Mouse (Mus musculus): ENCODE results near the gene Asap3. TPM values are rescaled to one million over a fixed set of nuclear protein-coding genes. Genes with fewer than 3 reads are reported as not detected.

Asap3 gene
- polyA plus RNA-seq, 1 experiment from 2014 or later, result 2.4 TPM

DNA sequence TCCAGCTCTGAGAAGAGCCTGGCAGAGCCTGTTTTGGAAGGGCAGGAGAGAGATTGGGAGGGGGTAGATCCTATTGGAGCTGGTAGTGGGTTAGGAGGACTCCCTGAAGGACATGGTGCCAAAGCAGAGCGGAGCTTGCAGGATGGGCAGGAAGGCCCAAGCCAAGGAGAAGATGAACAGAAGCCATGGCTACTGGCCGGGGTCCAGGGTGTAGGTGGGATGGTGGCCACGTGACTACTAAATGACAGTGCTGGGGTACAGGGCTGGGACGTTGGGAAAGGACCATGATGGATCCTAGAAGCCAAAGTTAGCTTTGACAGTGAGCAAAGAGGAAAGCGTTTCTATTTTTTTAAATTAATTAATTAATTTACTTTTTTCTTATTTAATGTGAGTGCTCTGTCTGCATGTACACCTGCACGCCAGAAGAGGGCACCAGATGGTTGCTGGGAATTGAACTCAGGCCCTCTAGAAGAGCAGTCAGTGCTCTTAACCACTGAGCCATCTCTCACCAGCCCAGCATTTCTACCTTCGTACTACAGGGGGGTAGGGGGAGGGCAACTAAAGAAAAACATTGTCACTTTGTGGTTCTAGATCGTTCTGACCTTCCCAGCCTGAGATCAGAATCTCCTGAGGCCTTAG, 36.0 kb downstream of the Asap3 start:
- no peak overlapping the region for H3K4me2 ChIP-seq (ENCODE audit: low read depth, low read length)
- 43% methylated on average over 8 of the region's 8 CpGs for WGBS
- no peak overlapping the region for H3K27ac ChIP-seq (ENCODE audit: low read depth, low read length)
- H3K4me3 ChIP-seq (ENCODE audit: low read depth, low read length), result no peak overlapping the region
- no peaks in the 10 kb centered on the region for H3K9me3 ChIP-seq (ENCODE audit: control insufficient read depth, low read length)
- no peak overlapping the region for H3K9ac ChIP-seq (replicated peaks; ENCODE audit: low read depth, low read length)
- ATAC-seq (ENCODE audit: low read depth), result no peak
- no peaks in the 10 kb centered on the region for H3K36me3 ChIP-seq (ENCODE audit: control insufficient read depth, insufficient read depth, low read length)
- H3K27me3 ChIP-seq (ENCODE audit: control insufficient read depth, insufficient read depth, low read length), result peaks cover 10% of the 10 kb centered on the region
- H3K4me1 ChIP-seq (ENCODE audit: control insufficient read depth, insufficient read depth, low read length), result peaks cover 6% of the 10 kb centered on the region

DNA sequence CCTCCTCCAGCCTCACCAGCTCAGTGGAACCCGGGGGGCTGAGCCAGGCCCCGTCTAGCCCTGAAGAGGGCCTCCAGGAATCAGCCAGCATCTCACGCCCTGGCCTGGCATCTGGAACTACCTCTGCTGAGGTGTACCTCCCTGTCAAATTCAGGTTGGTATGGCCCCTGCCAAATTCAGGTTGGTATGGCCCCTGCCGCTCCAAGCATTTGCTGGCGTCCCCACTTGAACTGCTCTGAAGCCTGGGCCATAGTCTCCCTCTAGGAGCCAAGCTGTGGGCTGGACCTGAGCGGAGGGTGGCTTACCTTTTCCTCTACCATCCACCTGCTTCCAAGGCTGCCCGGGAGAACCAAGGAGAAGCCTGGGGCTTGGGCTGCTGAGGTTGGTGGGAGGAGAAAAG, 36.6 kb downstream of the Asap3 start:
- Histone ChIP-seq H3K27me3 (ENCODE audit: control insufficient read depth, insufficient read depth, low read length) (peaks cover 11% of the 10 kb centered on the region), H3K9ac (replicated peaks; ENCODE audit: low read depth, low read length) (no peak overlapping the region), H3K4me1 (ENCODE audit: control insufficient read depth, insufficient read depth, low read length) (peaks cover 12% of the 10 kb centered on the region), H3K4me3 (ENCODE audit: low read depth, low read length) (no peak overlapping the region), H3K36me3 (ENCODE audit: control insufficient read depth, insufficient read depth, low read length) (no peaks in the 10 kb centered on the region), H3K4me2 (ENCODE audit: low read depth, low read length) (no peak overlapping the region), H3K9me3 (ENCODE audit: control insufficient read depth, low read length) (no peaks in the 10 kb centered on the region), H3K27ac (ENCODE audit: low read depth, low read length) (no peak overlapping the region)
- ATAC-seq (ENCODE audit: low read depth), result no peak
- 79% methylated on average over 7 of the region's 7 CpGs for WGBS

DNA sequence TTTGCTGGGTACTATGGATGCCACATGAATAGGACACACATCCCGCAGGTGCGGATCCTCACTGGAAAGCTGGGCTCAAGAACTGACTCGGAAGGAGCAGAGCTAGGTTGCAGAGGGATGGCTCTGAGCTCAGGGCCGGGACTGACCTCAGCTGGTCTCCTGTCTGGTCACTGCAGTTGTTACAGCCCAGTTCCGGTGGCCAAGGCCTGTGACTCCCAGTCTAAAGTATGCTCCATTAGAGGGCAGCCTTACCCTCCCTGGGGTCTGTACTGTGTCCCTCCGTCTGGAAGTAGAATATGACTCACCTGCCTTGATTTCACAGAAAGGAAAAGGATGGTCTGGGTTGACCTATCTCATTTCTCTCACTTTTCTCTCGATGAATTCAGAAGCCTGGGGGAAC, 38.0 kb downstream of the Asap3 start:
- Histone ChIP-seq H3K4me2 (ENCODE audit: low read depth, low read length) (no peak overlapping the region), H3K36me3 (ENCODE audit: control insufficient read depth, insufficient read depth, low read length) (no peaks in the 10 kb centered on the region), H3K9ac (replicated peaks; ENCODE audit: low read depth, low read length) (no peak overlapping the region), H3K27ac (ENCODE audit: low read depth, low read length) (no peak overlapping the region), H3K27me3 (ENCODE audit: control insufficient read depth, insufficient read depth, low read length) (peaks cover 11% of the 10 kb centered on the region), H3K9me3 (ENCODE audit: control insufficient read depth, low read length) (no peaks in the 10 kb centered on the region), H3K4me1 (ENCODE audit: control insufficient read depth, insufficient read depth, low read length) (peaks cover 22% of the 10 kb centered on the region), H3K4me3 (ENCODE audit: low read depth, low read length) (no peak overlapping the region)
- 73% methylated on average over 7 of the region's 7 CpGs for WGBS
- no peak for ATAC-seq (ENCODE audit: low read depth)

DNA sequence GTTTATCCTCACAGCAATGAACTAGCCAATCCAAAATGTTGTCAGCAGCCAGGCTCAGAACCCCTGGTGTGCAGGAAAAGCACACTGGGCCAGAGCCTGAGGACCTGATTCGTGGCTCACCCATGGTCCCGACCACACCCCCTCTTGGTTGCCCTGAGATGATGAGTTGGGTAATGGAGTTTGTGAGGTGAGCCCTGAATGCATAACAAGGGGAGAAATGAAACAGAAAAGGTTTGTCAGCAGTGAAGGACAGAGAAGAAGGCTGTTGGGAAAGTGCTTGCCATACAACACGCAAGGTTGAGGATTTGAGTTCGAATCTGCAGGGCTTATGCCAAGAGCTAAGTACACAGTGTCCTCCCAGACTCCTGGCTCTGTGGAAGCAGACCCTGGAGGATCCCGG, 39.5 kb downstream of the Asap3 start:
- peaks cover 18% of the 10 kb centered on the region for H3K27me3 ChIP-seq (ENCODE audit: control insufficient read depth, insufficient read depth, low read length)
- WGBS, result 44% methylated on average over 5 of the region's 5 CpGs
- peaks cover 22% of the 10 kb centered on the region for H3K4me1 ChIP-seq (ENCODE audit: control insufficient read depth, insufficient read depth, low read length)

DNA sequence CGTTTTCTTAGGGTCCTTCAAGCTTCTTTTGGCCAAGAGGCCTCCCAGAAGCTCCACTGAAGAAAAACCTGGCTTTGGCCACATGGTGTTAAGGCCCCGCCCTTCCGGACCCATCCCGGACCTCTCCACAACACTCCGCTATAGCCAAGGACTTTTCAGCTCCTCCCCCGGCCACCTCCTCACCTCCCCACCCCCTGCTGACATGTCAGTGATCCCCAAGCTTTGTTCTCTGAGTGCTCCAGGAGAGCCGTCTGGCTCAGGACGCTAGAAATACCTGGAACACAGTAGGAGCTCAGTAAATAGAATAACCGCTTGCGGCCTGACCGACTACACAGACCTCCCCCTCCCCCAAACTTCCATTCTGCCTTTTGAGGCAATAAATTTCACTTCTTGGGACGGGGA, 40.4 kb downstream of the Asap3 start:
- Histone ChIP-seq H3K4me3 (ENCODE audit: low read depth, low read length) (no peak overlapping the region), H3K9ac (replicated peaks; ENCODE audit: low read depth, low read length) (no peak overlapping the region), H3K27ac (ENCODE audit: low read depth, low read length) (no peak overlapping the region), H3K4me1 (ENCODE audit: control insufficient read depth, insufficient read depth, low read length) (peaks cover 22% of the 10 kb centered on the region), H3K9me3 (ENCODE audit: control insufficient read depth, low read length) (no peaks in the 10 kb centered on the region), H3K36me3 (ENCODE audit: control insufficient read depth, insufficient read depth, low read length) (no peaks in the 10 kb centered on the region), H3K27me3 (ENCODE audit: control insufficient read depth, insufficient read depth, low read length) (peaks cover 18% of the 10 kb centered on the region), H3K4me2 (ENCODE audit: low read depth, low read length) (peak overlapping the region; percentile 6; the same call in 1 of the 2 replicates)
- 2% methylated on average over 12 of the region's 12 CpGs for WGBS
- ATAC-seq (ENCODE audit: low read depth), result no peak

More for the DNA sequence above, 39.5 kb downstream of the Asap3 start:
- Histone ChIP-seq H3K36me3 (ENCODE audit: control insufficient read depth, insufficient read depth, low read length) (no peaks in the 10 kb centered on the region), H3K27ac (ENCODE audit: low read depth, low read length) (no peak overlapping the region), H3K4me2 (ENCODE audit: low read depth, low read length) (no peak overlapping the region), H3K9me3 (ENCODE audit: control insufficient read depth, low read length) (no peaks in the 10 kb centered on the region), H3K9ac (replicated peaks; ENCODE audit: low read depth, low read length) (no peak overlapping the region), H3K4me3 (ENCODE audit: low read depth, low read length) (no peak overlapping the region)
- no peak for ATAC-seq (ENCODE audit: low read depth)

DNA sequence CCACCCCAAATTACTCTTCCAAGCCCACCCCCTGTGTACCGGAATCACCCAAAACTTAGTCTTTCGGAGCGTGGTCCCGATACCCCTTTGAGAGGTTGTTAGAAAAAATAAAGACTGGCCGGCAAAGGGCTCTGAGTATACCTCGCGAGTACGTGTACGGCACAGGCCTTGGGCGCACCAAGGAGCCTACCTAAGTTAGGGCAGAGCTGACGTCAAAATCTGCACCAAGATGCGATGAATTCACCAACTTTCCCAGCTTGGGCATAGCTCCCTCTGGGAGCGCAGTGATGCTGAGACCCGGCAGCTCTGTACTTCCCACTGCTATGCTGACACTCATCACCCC, 41.2 kb downstream of the Asap3 start:
- under 1% methylated on average over 14 of the region's 14 CpGs for WGBS
- Histone ChIP-seq H3K9ac (replicated peaks; ENCODE audit: low read depth, low read length) (no peak overlapping the region), H3K36me3 (ENCODE audit: control insufficient read depth, insufficient read depth, low read length) (no peaks in the 10 kb centered on the region), H3K4me1 (ENCODE audit: control insufficient read depth, insufficient read depth, low read length) (peaks cover 22% of the 10 kb centered on the region), H3K27me3 (ENCODE audit: control insufficient read depth, insufficient read depth, low read length) (peaks cover 18% of the 10 kb centered on the region), H3K4me3 (ENCODE audit: low read depth, low read length) (peak overlapping the region; percentile 31), H3K27ac (ENCODE audit: low read depth, low read length) (no peak overlapping the region), H3K4me2 (ENCODE audit: low read depth, low read length) (peak overlapping the region; percentile 58), H3K9me3 (ENCODE audit: control insufficient read depth, low read length) (no peaks in the 10 kb centered on the region)
- no peak for ATAC-seq (ENCODE audit: low read depth)

DNA sequence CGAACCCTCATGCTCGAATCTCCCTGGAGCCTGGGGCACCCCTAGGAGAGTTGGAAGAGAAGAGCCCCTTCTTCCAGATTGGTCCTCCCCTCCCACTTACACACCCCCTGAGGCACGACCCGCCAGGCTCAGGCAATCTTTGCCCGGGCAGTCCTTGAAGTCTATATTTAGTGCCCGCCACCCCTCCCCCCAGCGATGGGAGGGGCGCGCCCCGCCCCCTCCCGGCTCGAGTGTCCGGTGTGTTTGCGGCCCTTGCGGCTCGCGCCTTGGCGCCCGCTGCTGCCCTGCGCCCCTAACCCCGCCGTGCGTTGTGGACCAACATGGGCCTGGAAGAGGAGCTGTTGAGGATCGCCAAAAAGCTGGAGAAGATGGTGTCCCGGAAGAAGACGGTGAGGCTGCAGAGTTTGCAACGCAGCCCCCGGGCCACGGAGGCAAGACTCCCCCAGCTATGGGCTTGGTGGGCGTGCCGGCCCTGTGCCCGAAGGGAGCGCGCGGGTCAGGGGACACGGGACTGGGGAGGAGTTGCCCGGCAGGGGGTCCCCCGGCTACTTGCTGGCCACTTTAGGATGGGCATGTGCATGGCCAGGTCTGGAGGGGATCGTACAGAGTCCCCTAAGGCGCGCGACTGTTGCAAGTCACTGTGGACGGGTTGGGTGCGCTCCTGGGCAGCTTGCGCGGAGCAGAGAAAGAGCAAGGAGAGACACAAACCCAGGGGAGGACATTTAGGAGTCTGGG, 41.7 kb downstream of the Asap3 start, which contains the start of gene Tcea3:
TSS of gene Tcea3 (plus strand) at position 1 of the 735 bp plus-strand sequence.
- Histone ChIP-seq H3K27me3 (ENCODE audit: control insufficient read depth, insufficient read depth, low read length) (peaks cover 18% of the 10 kb centered on the region), H3K9me3 (ENCODE audit: control insufficient read depth, low read length) (no peaks in the 10 kb centered on the region), H3K9ac (replicated peaks; ENCODE audit: low read depth, low read length) (no peak within 1 kb of the TSS; the same call in 1 of the 2 replicates), H3K27ac (ENCODE audit: low read depth, low read length) (no peak within 1 kb of the TSS), H3K4me3 (ENCODE audit: low read depth, low read length) (peak within 1 kb of the TSS; percentile 31), H3K4me2 (ENCODE audit: low read depth, low read length) (peak within 1 kb of the TSS; percentile 58), H3K4me1 (ENCODE audit: control insufficient read depth, insufficient read depth, low read length) (peaks cover 22% of the 10 kb centered on the region), H3K36me3 (ENCODE audit: control insufficient read depth, insufficient read depth, low read length) (no peaks in the 10 kb centered on the region)
- 1% methylated on average over 46 of the region's 46 CpGs for WGBS
- no peak; the same call in 1 of the 2 replicates for ATAC-seq (ENCODE audit: low read depth)

DNA sequence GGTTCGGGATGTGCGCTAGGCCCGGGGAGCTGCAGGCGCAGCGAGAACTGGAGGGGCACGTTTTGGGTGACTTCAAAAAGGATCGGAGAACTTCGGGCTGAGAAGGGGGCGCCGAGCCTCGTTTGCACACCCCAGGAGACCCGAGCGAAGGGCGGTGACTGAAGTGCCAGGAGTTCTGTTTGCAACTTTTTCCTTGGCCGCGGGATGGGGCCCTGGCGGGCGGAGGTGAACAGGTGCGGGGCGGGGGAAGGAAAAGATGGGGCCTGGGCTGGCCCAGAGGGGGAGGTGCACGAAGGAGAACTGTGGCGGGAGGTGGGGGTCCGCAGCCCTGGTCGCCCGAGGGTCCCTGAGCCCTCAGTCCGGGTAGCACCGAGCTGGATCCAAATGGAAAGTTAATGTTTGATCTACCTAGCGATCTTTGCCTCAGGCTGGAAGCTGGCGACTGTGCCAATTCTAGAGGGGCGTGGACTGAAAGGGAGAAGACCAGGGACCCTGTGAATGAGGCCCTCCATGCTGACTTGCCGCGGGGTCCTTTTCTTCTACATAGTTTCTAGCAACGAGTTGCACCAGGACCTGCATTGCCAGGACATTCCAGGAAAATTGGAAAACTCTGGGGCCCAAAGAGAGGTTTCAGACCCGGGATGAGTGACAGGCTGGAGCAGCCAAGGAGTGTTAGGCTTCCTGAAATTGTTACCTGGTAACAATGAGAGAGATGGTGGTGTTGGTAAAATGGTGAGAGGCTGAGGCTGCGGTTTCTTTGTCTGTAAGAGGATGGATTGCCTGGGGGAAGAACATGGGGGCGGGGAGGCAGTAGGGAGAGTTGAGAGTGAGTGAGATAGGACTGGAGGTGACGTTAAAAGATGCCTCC, 42.5 kb downstream of the Asap3 start:
- peaks cover 22% of the 10 kb centered on the region for H3K4me1 ChIP-seq (ENCODE audit: control insufficient read depth, insufficient read depth, low read length)
- no peak overlapping the region for H3K27ac ChIP-seq (ENCODE audit: low read depth, low read length)
- H3K4me3 ChIP-seq (ENCODE audit: low read depth, low read length), result peak overlapping the region; percentile 31
- H3K4me2 ChIP-seq (ENCODE audit: low read depth, low read length), result peak overlapping the region; percentile 58
- H3K9ac ChIP-seq (replicated peaks; ENCODE audit: low read depth, low read length), result no peak overlapping the region
- H3K27me3 ChIP-seq (ENCODE audit: control insufficient read depth, insufficient read depth, low read length), result peaks cover 18% of the 10 kb centered on the region
- no peaks in the 10 kb centered on the region for H3K9me3 ChIP-seq (ENCODE audit: control insufficient read depth, low read length)
- H3K36me3 ChIP-seq (ENCODE audit: control insufficient read depth, insufficient read depth, low read length), result no peaks in the 10 kb centered on the region
- no peak for ATAC-seq (ENCODE audit: low read depth)
- under 1% methylated on average over 37 of the region's 37 CpGs for WGBS

DNA sequence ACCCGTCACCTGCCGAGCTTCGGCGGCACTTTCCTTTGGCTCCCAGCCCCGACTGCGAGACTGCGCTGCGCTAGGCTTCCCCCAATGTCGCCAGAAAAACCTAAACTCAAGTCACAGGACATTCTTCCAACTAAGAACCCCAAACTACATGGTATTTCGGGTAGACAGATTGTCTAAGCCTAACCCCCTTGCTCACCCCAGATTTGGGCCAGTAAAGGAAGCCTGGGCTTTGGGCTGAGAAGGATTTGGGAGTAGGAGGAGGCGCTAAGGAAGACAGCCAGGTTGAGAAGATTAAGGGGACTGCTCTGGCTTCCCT, 43.1 kb downstream of the Asap3 start:
- H3K4me3 ChIP-seq (ENCODE audit: low read depth, low read length), result no peak overlapping the region
- no peak for ATAC-seq (ENCODE audit: low read depth)

More for the DNA sequence above, 43.1 kb downstream of the Asap3 start:
- Histone ChIP-seq H3K9ac (replicated peaks; ENCODE audit: low read depth, low read length) (no peak overlapping the region), H3K4me1 (ENCODE audit: control insufficient read depth, insufficient read depth, low read length) (peaks cover 22% of the 10 kb centered on the region), H3K4me2 (ENCODE audit: low read depth, low read length) (no peak overlapping the region), H3K27me3 (ENCODE audit: control insufficient read depth, insufficient read depth, low read length) (peaks cover 18% of the 10 kb centered on the region), H3K36me3 (ENCODE audit: control insufficient read depth, insufficient read depth, low read length) (no peaks in the 10 kb centered on the region), H3K9me3 (ENCODE audit: control insufficient read depth, low read length) (no peaks in the 10 kb centered on the region), H3K27ac (ENCODE audit: low read depth, low read length) (no peak overlapping the region)
- 9% methylated on average over 11 of the region's 11 CpGs for WGBS

Measured in neural tube, embryonic 14.5 days (tissue).